14 mouse cellular contexts compared by ENCODE assay signal in genomic region chr17:70397708-70398107, GRCm38 (mm10).
DNase-seq lines count a peak whose midpoint lies in the region; ATAC-seq and TF ChIP-seq lines count a peak whose summit lies in the region.
"Had no signal": no experiment of that assay in that cellular context is flagged by ENCODE, and none has a peak within 500 bp of the region (broad histone marks: within the 10 kb centered on the region; RNA-seq: fewer than 3 reads in every experiment).

No protein-coding gene starts in this region.

- H3K4me2 ChIP-seq in forebrain, embryonic 14.5 days (ENCODE audit: low read length) = no peak overlapping the region
- H3K4me2 ChIP-seq in forebrain, embryonic 11.5 days (ENCODE audit: low read depth, low read length, severe bottlenecking) = no peak overlapping the region
- H3K4me2 ChIP-seq in lung, postnatal 0 days (replicated peaks; ENCODE audit: low read depth, low read length) = no peak overlapping the region
- no peak overlapping the region for H3K4me2 ChIP-seq in hindbrain, embryonic 16.5 days (ENCODE audit: low read length)
- H3K4me2 ChIP-seq in neural tube, embryonic 14.5 days (ENCODE audit: low read depth, low read length) = no peak overlapping the region
- H3K4me2 ChIP-seq: intestine, embryonic 15.5 days; kidney, embryonic 15.5 days; liver, embryonic 11.5 days had no signal

- TF ChIP-seq EP300 in lung, postnatal 0 days (IDR thresholded peaks at IDR 0.05) = no peak

- WGBS in forebrain, embryonic 14.5 days = 45% methylated on average over 8 of the region's 8 CpGs
- 69% methylated on average over 8 of the region's 8 CpGs for WGBS in forebrain, embryonic 11.5 days
- 27% methylated on average over 8 of the region's 8 CpGs for WGBS in lung, postnatal 0 days
- 36% methylated on average over 8 of the region's 8 CpGs for WGBS in hindbrain, embryonic 16.5 days
- WGBS in neural tube, embryonic 14.5 days = 33% methylated on average over 8 of the region's 8 CpGs

- no peaks in the 10 kb centered on the region for H3K27me3 ChIP-seq in forebrain, embryonic 14.5 days (replicated peaks; ENCODE audit: control insufficient read depth, insufficient read depth, low read length)
- H3K27me3 ChIP-seq in forebrain, embryonic 11.5 days (ENCODE audit: control insufficient read depth, insufficient read depth, low read length) = no peaks in the 10 kb centered on the region
- no peaks in the 10 kb centered on the region for H3K27me3 ChIP-seq in lung, postnatal 0 days (replicated peaks; ENCODE audit: insufficient read depth, low read length)
- H3K27me3 ChIP-seq in hindbrain, embryonic 16.5 days (replicated peaks; ENCODE audit: control insufficient read depth, insufficient read depth, low read length) = no peaks in the 10 kb centered on the region
- H3K27me3 ChIP-seq in neural tube, embryonic 14.5 days (ENCODE audit: control insufficient read depth, insufficient read depth, low read length) = no peaks in the 10 kb centered on the region
- H3K27me3 ChIP-seq: intestine, embryonic 15.5 days; kidney, embryonic 15.5 days; Patski had no signal

- H3K9me3 ChIP-seq in forebrain, embryonic 14.5 days (replicated peaks; ENCODE audit: control insufficient read depth, low read length) = no peaks in the 10 kb centered on the region
- no peaks in the 10 kb centered on the region for H3K9me3 ChIP-seq in forebrain, embryonic 11.5 days (ENCODE audit: control insufficient read depth, low read length)
- no peaks in the 10 kb centered on the region for H3K9me3 ChIP-seq in lung, postnatal 0 days (ENCODE audit: low read length)
- H3K9me3 ChIP-seq in hindbrain, embryonic 16.5 days (ENCODE audit: control insufficient read depth, low read length) = peaks cover 5% of the 10 kb centered on the region; the same call in 1 of the 2 replicates
- no peaks in the 10 kb centered on the region for H3K9me3 ChIP-seq in neural tube, embryonic 14.5 days (ENCODE audit: control insufficient read depth, low read length)
- H3K9me3 ChIP-seq: intestine, embryonic 15.5 days; kidney, embryonic 15.5 days; midbrain, embryonic 10.5 days had no signal

- H3K9ac ChIP-seq in forebrain, embryonic 14.5 days (ENCODE audit: low read length) = no peak overlapping the region
- H3K9ac ChIP-seq in forebrain, embryonic 11.5 days (ENCODE audit: low read length) = no peak overlapping the region
- no peak overlapping the region for H3K9ac ChIP-seq in lung, postnatal 0 days (replicated peaks; ENCODE audit: low read depth)
- H3K9ac ChIP-seq in hindbrain, embryonic 16.5 days (ENCODE audit: low read depth, low read length) = no peak overlapping the region
- no peak overlapping the region for H3K9ac ChIP-seq in neural tube, embryonic 14.5 days (replicated peaks; ENCODE audit: low read depth, low read length)
- H3K9ac ChIP-seq: intestine, embryonic 15.5 days; kidney, embryonic 15.5 days had no signal

- no peak overlapping the region for H3K27ac ChIP-seq in forebrain, embryonic 14.5 days (ENCODE audit: low read depth, low read length)
- H3K27ac ChIP-seq in forebrain, embryonic 11.5 days (ENCODE audit: low read depth, low read length) = no peak overlapping the region
- H3K27ac ChIP-seq in lung, postnatal 0 days (ENCODE audit: low read length) = no peak overlapping the region
- no peak overlapping the region for H3K27ac ChIP-seq in hindbrain, embryonic 16.5 days (ENCODE audit: low read depth, low read length)
- H3K27ac ChIP-seq in neural tube, embryonic 14.5 days (ENCODE audit: low read depth, low read length) = peak overlapping the region; percentile 45; the same call in 1 of the 2 replicates
- H3K27ac ChIP-seq: intestine, embryonic 15.5 days; kidney, embryonic 15.5 days; left cerebral cortex, adult 2 months; midbrain, embryonic 10.5 days had no signal

- no peak for TF ChIP-seq CTCF in lung, postnatal 0 days (IDR thresholded peaks at IDR 0.05)

- H3K4me1 ChIP-seq in forebrain, embryonic 14.5 days (ENCODE audit: control insufficient read depth, insufficient read depth, low read length) = peaks cover 4% of the 10 kb centered on the region; the same call in 1 of the 2 replicates
- no peaks in the 10 kb centered on the region for H3K4me1 ChIP-seq in forebrain, embryonic 11.5 days (replicated peaks; ENCODE audit: control insufficient read depth, insufficient read depth, low read length)
- H3K4me1 ChIP-seq in lung, postnatal 0 days (ENCODE audit: insufficient read depth, low read depth, low read length) = no peaks in the 10 kb centered on the region
- H3K4me1 ChIP-seq in hindbrain, embryonic 16.5 days (ENCODE audit: control insufficient read depth, insufficient read depth, low read depth, low read length) = peaks cover 7% of the 10 kb centered on the region; the same call in 1 of the 2 replicates
- 0 out of 2 replicates have a peak, but pooled peaks cover 4% of the 10 kb centered on the region for H3K4me1 ChIP-seq in neural tube, embryonic 14.5 days (ENCODE audit: control insufficient read depth, insufficient read depth, low read length)
- H3K4me1 ChIP-seq: intestine, embryonic 15.5 days had no signal

- ATAC-seq in forebrain, embryonic 14.5 days = 0 out of 2 replicates have a peak, but pooled peaks have one; percentile 35
- ATAC-seq in forebrain, embryonic 11.5 days (replicated peaks; ENCODE audit: low FRiP score) = no peak
- no peak for ATAC-seq in lung, postnatal 0 days
- 0 out of 2 replicates have a peak, but pooled peaks have one; percentile 60 for ATAC-seq in hindbrain, embryonic 16.5 days
- peak; percentile 62 for ATAC-seq in neural tube, embryonic 14.5 days (ENCODE audit: low read depth)
- ATAC-seq: intestine, embryonic 15.5 days; Patski had no signal

- DNase-seq in forebrain, embryonic 14.5 days (ENCODE audit: low spot score) = peak; percentile 13
- no peak for DNase-seq in forebrain, embryonic 11.5 days (ENCODE audit: low spot score)
- peak; percentile 0 for DNase-seq in lung, postnatal 36 days
- no peak for DNase-seq in lung, postnatal 0 days (ENCODE audit: low spot score)
- no peak for DNase-seq in spleen, postnatal 14 days (ENCODE audit: low spot score in 2 of 2)
- no peak for DNase-seq in spleen, postnatal 36 days (ENCODE audit: low spot score in 2 of 2)

- no peaks in the 10 kb centered on the region for H3K36me3 ChIP-seq in forebrain, embryonic 14.5 days (ENCODE audit: control insufficient read depth, insufficient read depth, low read length)
- H3K36me3 ChIP-seq in forebrain, embryonic 11.5 days (ENCODE audit: control insufficient read depth, insufficient read depth, low read length) = no peaks in the 10 kb centered on the region
- H3K36me3 ChIP-seq in lung, postnatal 0 days (ENCODE audit: insufficient read depth, low read length) = no peaks in the 10 kb centered on the region
- H3K36me3 ChIP-seq in hindbrain, embryonic 16.5 days (ENCODE audit: control insufficient read depth, insufficient read depth, low read length) = no peaks in the 10 kb centered on the region
- H3K36me3 ChIP-seq in neural tube, embryonic 14.5 days (ENCODE audit: control insufficient read depth, insufficient read depth, low read length) = no peaks in the 10 kb centered on the region
- H3K36me3 ChIP-seq: intestine, embryonic 15.5 days; kidney, embryonic 15.5 days; midbrain, embryonic 10.5 days had no signal

- H3K4me3 ChIP-seq in forebrain, embryonic 14.5 days (ENCODE audit: low read depth, low read length) = no peak overlapping the region
- no peak overlapping the region for H3K4me3 ChIP-seq in forebrain, embryonic 11.5 days (ENCODE audit: low read depth, low read length)
- H3K4me3 ChIP-seq in lung, postnatal 0 days (ENCODE audit: low read depth, low read length) = no peak overlapping the region
- no peak overlapping the region for H3K4me3 ChIP-seq in hindbrain, embryonic 16.5 days (ENCODE audit: low read length)
- no peak overlapping the region for H3K4me3 ChIP-seq in neural tube, embryonic 14.5 days (ENCODE audit: low read depth, low read length)
- H3K4me3 ChIP-seq: intestine, embryonic 15.5 days; kidney, embryonic 15.5 days; left cerebral cortex, adult 2 months; midbrain, embryonic 10.5 days had no signal

Comparison
In these comparisons a context has a peak if more than half of its experiments do, and no peak if none do; other contexts are left out.
1. ATAC-seq: peak in forebrain, embryonic 14.5 days (single experiment), hindbrain, embryonic 16.5 days (single experiment) and neural tube, embryonic 14.5 days (single experiment); none in forebrain, embryonic 11.5 days (single experiment) and lung, postnatal 0 days (single experiment).
2. DNase-seq: peak in forebrain, embryonic 14.5 days (single experiment) and lung, postnatal 36 days (single experiment); none in forebrain, embryonic 11.5 days (single experiment), lung, postnatal 0 days (single experiment), spleen, postnatal 14 days (0 of 2) and spleen, postnatal 36 days (0 of 2).